In the genomic region with DNA sequence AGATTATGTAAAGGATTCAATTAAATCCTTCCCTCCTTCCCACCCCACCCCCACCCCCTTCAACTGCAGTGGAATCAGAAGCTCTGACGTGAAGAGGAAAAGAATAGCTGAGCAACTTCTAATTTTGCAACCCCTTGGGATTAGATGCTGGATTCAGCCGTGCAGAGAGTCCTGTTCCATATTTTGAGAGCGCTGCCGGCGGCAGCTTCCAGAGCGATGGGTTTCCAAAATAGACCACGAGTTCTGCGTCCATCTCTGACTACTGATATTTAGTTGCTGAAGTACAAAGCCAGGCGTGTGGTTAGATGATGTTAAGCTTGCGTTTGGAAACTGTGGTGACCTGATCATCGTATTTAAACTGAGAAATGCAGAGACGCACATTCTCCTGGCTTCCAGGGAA, we compare ENCODE assay signal across 14 mouse cellular contexts. TPM values are rescaled to one million over a fixed set of nuclear protein-coding genes. Genes with fewer than 3 reads are reported as not detected.
DNase-seq lines count a peak whose midpoint lies in the region; ATAC-seq lines count a peak whose summit lies in the region.
"Had no signal": no experiment of that assay in that cellular context is flagged by ENCODE, and none has a peak within 500 bp of the region (broad histone marks: within the 10 kb centered on the region; RNA-seq: fewer than 3 reads in every experiment).

No protein-coding gene starts in this region.

- no peak overlapping the region for H3K4me3 ChIP-seq in midbrain, embryonic 16.5 days (ENCODE audit: low read depth, low read length)
- H3K4me3 ChIP-seq in midbrain, embryonic 14.5 days (replicated peaks; ENCODE audit: low read depth, low read length), result no peak overlapping the region
- H3K4me3 ChIP-seq: forebrain, embryonic 10.5 days; hindbrain, embryonic 15.5 days; limb, embryonic 10.5 days; stomach, embryonic 15.5 days had no signal

- H3K9me3 ChIP-seq in midbrain, embryonic 16.5 days (replicated peaks; ENCODE audit: control insufficient read depth, low read length, poor library complexity, severe bottlenecking), result no peaks in the 10 kb centered on the region
- H3K9me3 ChIP-seq in midbrain, embryonic 14.5 days (ENCODE audit: control insufficient read depth, low read length), result no peaks in the 10 kb centered on the region
- H3K9me3 ChIP-seq: forebrain, embryonic 10.5 days; hindbrain, embryonic 15.5 days; limb, embryonic 10.5 days; stomach, embryonic 15.5 days had no signal

- no peak for ATAC-seq in midbrain, embryonic 16.5 days
- ATAC-seq in midbrain, embryonic 14.5 days (ENCODE audit: low FRiP score, low TSS enrichment), result no peak
- ATAC-seq in monocyte, adult 5-6 weeks (replicated peaks; ENCODE audit: insufficient number of reproducible peaks, low FRiP score, low TSS enrichment, poor library complexity, severe bottlenecking), result no peak

- no peaks in the 10 kb centered on the region for H3K36me3 ChIP-seq in midbrain, embryonic 16.5 days (ENCODE audit: control insufficient read depth, insufficient read depth, low read length)
- H3K36me3 ChIP-seq in midbrain, embryonic 14.5 days (ENCODE audit: control insufficient read depth, insufficient read depth, low read length), result no peaks in the 10 kb centered on the region
- H3K36me3 ChIP-seq: forebrain, embryonic 10.5 days; hindbrain, embryonic 15.5 days; limb, embryonic 10.5 days; stomach, embryonic 15.5 days had no signal

- intact Hi-C loops in heart, postnatal 10 days (cut with DNase I), result no loop called here

- no peak for DNase-seq in midbrain, embryonic 14.5 days
- DNase-seq in heart, adult 18-20 months, result peak; percentile 58 to 73
- peak; percentile 56 to 71 for DNase-seq in heart, postnatal 10 days
- DNase-seq in telencephalon, adult 2 months (ENCODE audit: low read depth, low spot score), result peak; percentile 79
- DNase-seq in urinary bladder, adult 18-20 months (ENCODE audit: low spot score in 2 of 2), result no peak
- DNase-seq: embryo, embryonic 11 days; lung, adult 2 months had no signal

- no peak overlapping the region for H3K27ac ChIP-seq in midbrain, embryonic 16.5 days (ENCODE audit: low read length)
- no peak overlapping the region for H3K27ac ChIP-seq in midbrain, embryonic 14.5 days (replicated peaks; ENCODE audit: low read depth, low read length)
- H3K27ac ChIP-seq: forebrain, embryonic 10.5 days; hindbrain, embryonic 15.5 days; kidney, postnatal 0 days; limb, embryonic 10.5 days; stomach, embryonic 15.5 days had no signal

- H3K4me1 ChIP-seq in midbrain, embryonic 16.5 days (ENCODE audit: control insufficient read depth, insufficient read depth, low read length), result peaks cover 7% of the 10 kb centered on the region; the same call in 1 of the 2 replicates
- H3K4me1 ChIP-seq in midbrain, embryonic 14.5 days (ENCODE audit: control insufficient read depth, insufficient read depth, low read length), result peaks cover 5% of the 10 kb centered on the region; the same call in 1 of the 2 replicates
- H3K4me1 ChIP-seq: stomach, embryonic 15.5 days had no signal

- H3K27me3 ChIP-seq in midbrain, embryonic 16.5 days (ENCODE audit: control insufficient read depth, insufficient read depth, low read depth, low read length), result no peaks in the 10 kb centered on the region
- H3K27me3 ChIP-seq in midbrain, embryonic 14.5 days (ENCODE audit: control insufficient read depth, insufficient read depth, low read length), result no peaks in the 10 kb centered on the region
- H3K27me3 ChIP-seq: hindbrain, embryonic 15.5 days; stomach, embryonic 15.5 days had no signal

- 62% methylated on average over 12 of the region's 12 CpGs for WGBS in midbrain, embryonic 16.5 days
- WGBS in midbrain, embryonic 14.5 days, result 71% methylated on average over 12 of the region's 12 CpGs

- H3K9ac ChIP-seq in midbrain, embryonic 16.5 days (ENCODE audit: low read depth, low read length), result no peak overlapping the region
- no peak overlapping the region for H3K9ac ChIP-seq in midbrain, embryonic 14.5 days (replicated peaks; ENCODE audit: low read length)
- H3K9ac ChIP-seq: hindbrain, embryonic 15.5 days; stomach, embryonic 15.5 days had no signal

- peak overlapping the region; percentile 4; the same call in 1 of the 2 replicates for H3K4me2 ChIP-seq in midbrain, embryonic 16.5 days (ENCODE audit: low read length)
- no peak overlapping the region for H3K4me2 ChIP-seq in midbrain, embryonic 14.5 days (ENCODE audit: low read length)
- H3K4me2 ChIP-seq: hindbrain, embryonic 15.5 days; stomach, embryonic 15.5 days had no signal

RNA-seq across cellular contexts. Expression of a gene that starts 22.1 kb away (rescaled TPM):
- polyA plus RNA-seq in midbrain, embryonic 16.5 days (2015; fragmentation: Nextera tagmentation; extraction: Ambion mirVana), result 15.9 and 16.2 TPM in 2 replicates
- polyA plus RNA-seq in midbrain, embryonic 14.5 days (2014; fragmentation: Nextera tagmentation; extraction: Ambion mirVana), result 6.6 and 8.4 TPM in 2 replicates
- 100 to 1,000 TPM; 133 to 144 TPM for total RNA-seq in heart, adult 18-20 months (2021)
- total RNA-seq in heart, postnatal 10 days (2021), result 100 to 1,000 TPM; 127 to 146 TPM
- 1.1 TPM in 1 of 3 replicates, not detected in the others for total RNA-seq in monocyte, adult 5-6 weeks (2017)

Comparison
In these comparisons a context has a peak if more than half of its experiments do, and no peak if none do; other contexts are left out.
1. DNase-seq: peak in heart, adult 18-20 months (2 of 2), heart, postnatal 10 days (2 of 2) and telencephalon, adult 2 months (single experiment); none in midbrain, embryonic 14.5 days (single experiment) and urinary bladder, adult 18-20 months (0 of 2).
2. RNA of a gene that starts 22.1 kb away (total RNA-seq): 127 to 146 TPM in heart, postnatal 10 days and 133 to 144 TPM in heart, adult 18-20 months; 1.1 TPM in monocyte, adult 5-6 weeks; every median in the first group is over 10 times any median in the second.